Mouse (Mus musculus) liver, embryonic 14.5 days (tissue): ENCODE measurements around the gene E2f8. TPM values are rescaled to one million over a fixed set of nuclear protein-coding genes. Genes with fewer than 3 reads are reported as not detected.

Experiments
- ATAC-seq: fragments of 200-750 bp; cut with Nextera tagmentation; 2 replicates; pipeline ENCODE4 v1.8.0; 2017; ENCODE audit warnings: moderate number of reproducible peaks, mild to moderate bottlenecking, moderate library complexity; ENCODE audit not compliant: insufficient read depth
- DNase-seq, 3 experiments: peaks; one replicate each; pipeline ENCODE4 v3.0.0-alpha.2; 2012 to 2013; ENCODE audit warnings: low read depth in 3 of 3, low spot score in 3 of 3
- H3K27ac ChIP-seq: fragments of 300-500 bp; sonication (generic); 2 replicates; pipeline ENCODE4 v1.5.1; 2014; ENCODE audit warnings: moderate library complexity, mild to moderate bottlenecking, control low read depth, inconsistent platforms
- H3K27me3 ChIP-seq: fragments of 300-500 bp; sonication (generic); 2 replicates; pipeline ENCODE4 v1.6.1; 2014; ENCODE audit warnings: mild to moderate bottlenecking, low read length, moderate library complexity; ENCODE audit not compliant: control insufficient read depth, insufficient read depth
- H3K36me3 ChIP-seq: fragments of 300-500 bp; sonication (generic); replicated peaks from 2 replicates; pipeline ENCODE4 v1.6.1; 2014; ENCODE audit warnings: low read depth; ENCODE audit not compliant: control insufficient read depth, insufficient read depth
- H3K4me1 ChIP-seq, 2 experiments: fragments of 200-500 bp in 1 of 2; fragments of 300-500 bp in 1 of 2; sonication (generic) in 1 of 2; replicated peaks; 2 replicates each; pipeline ENCODE4 v1.6.1; 2012 to 2014; ENCODE audit warnings: antibody characterized with exemption in 1 of 2, inconsistent platforms in 1 of 2, low read length in 1 of 2; ENCODE audit not compliant: control insufficient read depth in 2 of 2, insufficient read depth in 2 of 2
- H3K4me2 ChIP-seq: fragments of 300-500 bp; sonication (generic); 2 replicates; pipeline ENCODE4 v1.6.1; 2014; ENCODE audit warnings: low read depth, mild to moderate bottlenecking, control low read depth, moderate library complexity
- H3K4me3 ChIP-seq, 2 experiments: fragments of 200-500 bp in 1 of 2; fragments of 300-500 bp in 1 of 2; sonication (generic) in 1 of 2; 2 replicates each; pipeline ENCODE4 v1.5.1; 2012 to 2014; ENCODE audit warnings: low read depth in 2 of 2, low read length in 2 of 2, mild to moderate bottlenecking in 2 of 2, control low read depth in 1 of 2, inconsistent platforms in 1 of 2, moderate library complexity in 1 of 2; ENCODE audit not compliant: insufficient read depth in 1 of 2
- H3K9ac ChIP-seq: fragments of 300-500 bp; sonication (generic); replicated peaks from 2 replicates; pipeline ENCODE4 v1.6.1; 2014; ENCODE audit warnings: mild to moderate bottlenecking, control low read depth, moderate library complexity
- H3K9me3 ChIP-seq: fragments of 300-500 bp; sonication (generic); 2 replicates; pipeline ENCODE4 v1.6.1; 2016; ENCODE audit warnings: low read length, mixed read lengths; ENCODE audit not compliant: control insufficient read depth
- CTCF ChIP-seq: IDR thresholded peaks from 2 replicates; pipeline ENCODE4 v1.5.1; 2016; ENCODE audit warnings: antibody characterized with exemption, low read depth, control low read depth
- EP300 ChIP-seq: IDR thresholded peaks from 2 replicates; pipeline ENCODE4 v1.6.1; 2016; ENCODE audit warnings: antibody characterized with exemption, low read depth
- WGBS: fragments of 180-500 bp; shearing (Covaris S2); extraction: QIAGEN DNeasy Blood & Tissue Kit; methylation state at CpG from one replicate; pipeline ENCODE4 v1.1.7; 2014; ENCODE audit not compliant: insufficient replicate concordance; 5-methylcytosine and 5-hydroxymethylcytosine counted together
- polyA plus RNA-seq, 2 experiments: library from polyadenylated mRNA; depleted of rRNA in 1 of 2; stranded (reverse) in 1 of 2; unstranded in 1 of 2; fragments of >200 nt; fragmentation: Nextera tagmentation in 1 of 2; extraction: Ambion mirVana in 1 of 2; gene quantifications; 2 replicates each; pipeline versions ENCODE4 v1.2.1 to v1.2.3; 2012 to 2014

Gene E2f8
- polyA plus RNA-seq, 2 experiments, result 25.9 to 28.2 TPM

- Histone ChIP-seq H3K27ac (no peak overlapping the region), H3K9ac (no peak overlapping the region), H3K4me3 (no peak overlapping the region), H3K4me2 (no peak overlapping the region), H3K27me3 (peaks cover 5% of the 10 kb centered on the region), H3K9me3 (no peaks in the 10 kb centered on the region), H3K4me1 (peaks cover 0 to 9% of the 10 kb centered on the region in 2 experiments; a peak in 2 of 4 replicates), H3K36me3 (no peaks in the 10 kb centered on the region)
- WGBS, result 1% methylated on average over 6 of the region's 6 CpGs
- no peak for TF ChIP-seq EP300
- peak; percentile 91 for TF ChIP-seq CTCF
- ATAC-seq (no peak), DNase-seq (no peak)
Observed at GRCm38 (mm10) chr7:48894152-48894551, 12.8 kb upstream of the E2f8 start.

GRCm38 (mm10) chr7:48893093-48893492, 11.7 kb upstream of the E2f8 start:
- H3K27ac ChIP-seq, result no peak overlapping the region
- no peak for TF ChIP-seq EP300
- no peak for TF ChIP-seq CTCF
- H3K9ac ChIP-seq, result no peak overlapping the region
- no peaks in the 10 kb centered on the region for H3K9me3 ChIP-seq
- H3K4me3 ChIP-seq, result no peak overlapping the region
- peaks cover 0 to 3% of the 10 kb centered on the region in 2 experiments; a peak in 1 of 4 replicates for H3K4me1 ChIP-seq
- H3K27me3 ChIP-seq, result no peaks in the 10 kb centered on the region
- ATAC-seq (no peak), DNase-seq (no peak)
- H3K36me3 ChIP-seq, result no peaks in the 10 kb centered on the region
- 63% methylated on average over 7 of the region's 7 CpGs for WGBS
- no peak overlapping the region for H3K4me2 ChIP-seq

- H3K4me3 ChIP-seq, result no peak overlapping the region
- TF ChIP-seq CTCF (no peak), EP300 (no peak)
- no peaks in the 10 kb centered on the region for H3K27me3 ChIP-seq
- H3K9me3 ChIP-seq, result no peaks in the 10 kb centered on the region
- H3K36me3 ChIP-seq, result no peaks in the 10 kb centered on the region
- DNase-seq (no peak), ATAC-seq (no peak)
- 64% methylated on average over 5 of the region's 5 CpGs for WGBS
- H3K4me2 ChIP-seq, result no peak overlapping the region
- no peak overlapping the region for H3K27ac ChIP-seq
- H3K9ac ChIP-seq, result no peak overlapping the region
- H3K4me1 ChIP-seq, result no peaks in the 10 kb centered on the region
Observed at GRCm38 (mm10) chr7:48891029-48891428, 9.6 kb upstream of the E2f8 start.

- whole genome bisulfite sequencing, result 34% methylated on average over 2 of the region's 2 CpGs
- H3K4me1 ChIP-seq, result no peaks in the 10 kb centered on the region
- no peak overlapping the region for H3K27ac ChIP-seq
- TF ChIP-seq CTCF (no peak), EP300 (no peak)
- H3K4me2 ChIP-seq, result no peak overlapping the region
- no peaks in the 10 kb centered on the region for H3K36me3 ChIP-seq
- DNase-seq, result no peak
- H3K9me3 ChIP-seq, result no peaks in the 10 kb centered on the region
- peaks cover 3% of the 10 kb centered on the region for H3K27me3 ChIP-seq
- no peak overlapping the region for H3K9ac ChIP-seq
- ATAC-seq, result no peak; the same call in 1 of the 2 replicates
- H3K4me3 ChIP-seq, result no peak overlapping the region
Observed at GRCm38 (mm10) chr7:48888751-48889150, 7.4 kb upstream of the E2f8 start.

GRCm38 (mm10) chr7:48887973-48888372, 6.6 kb upstream of the E2f8 start:
- 31% methylated on average over 8 of the region's 8 CpGs for WGBS
- no peak overlapping the region for H3K4me3 ChIP-seq
- TF ChIP-seq CTCF (no peak), EP300 (no peak)
- no peak overlapping the region for H3K27ac ChIP-seq
- H3K9ac ChIP-seq, result no peak overlapping the region
- H3K36me3 ChIP-seq, result no peaks in the 10 kb centered on the region
- no peaks in the 10 kb centered on the region for H3K4me1 ChIP-seq
- H3K4me2 ChIP-seq, result no peak overlapping the region
- DNase-seq (no peak), ATAC-seq (no peak)
- H3K27me3 ChIP-seq, result peaks cover 8% of the 10 kb centered on the region
- H3K9me3 ChIP-seq, result no peaks in the 10 kb centered on the region

- DNase-seq (no peak), ATAC-seq (no peak)
- WGBS, result 61% methylated on average over 5 of the region's 5 CpGs
- TF ChIP-seq EP300 (no peak), CTCF (no peak)
- H3K27me3 ChIP-seq, result peaks cover 10% of the 10 kb centered on the region
- H3K36me3 ChIP-seq, result peaks cover 5% of the 10 kb centered on the region
- peaks cover 9 to 11% of the 10 kb centered on the region in 2 experiments for H3K4me1 ChIP-seq
- H3K27ac ChIP-seq, result no peak overlapping the region
- no peaks in the 10 kb centered on the region for H3K9me3 ChIP-seq
- H3K4me2 ChIP-seq, result no peak overlapping the region
- H3K4me3 ChIP-seq, result no peak overlapping the region
- H3K9ac ChIP-seq, result no peak overlapping the region
Observed at GRCm38 (mm10) chr7:48884266-48884611, 2.8 kb upstream of the E2f8 start.
